Mouse (Mus musculus) myocyte (in vitro differentiated cells): ENCODE data around the gene Gmeb2. TPM values are rescaled to one million over a fixed set of nuclear protein-coding genes. Genes with fewer than 3 reads are reported as not detected.
"Not testable (repeated sequence)": the region's sequence is repeated elsewhere in the genome, so short reads cannot be mapped to it uniquely, and the experiment has no call there.

Experiments used
- H3K27me3 ChIP-seq: one replicate; pipeline ENCODE4 v1.6.1; 2011; ENCODE audit not compliant: control insufficient read depth, insufficient read depth, insufficient read length
- H3K36me3 ChIP-seq: one replicate; pipeline ENCODE4 v1.6.1; 2011; ENCODE audit not compliant: control insufficient read depth, insufficient read depth
- H3K4me2 ChIP-seq: one replicate; pipeline ENCODE4 v1.6.1; 2011; ENCODE audit warnings: low read depth, control low read depth
- H3K4me3 ChIP-seq: one replicate; pipeline ENCODE4 v1.5.1; 2011; ENCODE audit warnings: mild to moderate bottlenecking, control low read depth, moderate library complexity
- H3K79me2 ChIP-seq: one replicate; pipeline ENCODE4 v1.6.1; 2011; ENCODE audit not compliant: control insufficient read depth, insufficient read depth
- H3ac ChIP-seq: one replicate; pipeline ENCODE4 v1.6.1; 2011; ENCODE audit not compliant: control insufficient read depth, insufficient read length
- CEBPB ChIP-seq: IDR thresholded peaks from 2 replicates; pipeline ENCODE4 v1.6.1; 2011; ENCODE audit warnings: mild to moderate bottlenecking, moderate library complexity; ENCODE audit not compliant: poor library complexity, insufficient read depth, severe bottlenecking
- E2F4 ChIP-seq: IDR thresholded peaks from one replicate; pipeline ENCODE4 v1.6.1; 2011; ENCODE audit warnings: mild to moderate bottlenecking, control low read depth, moderate library complexity; ENCODE audit not compliant: insufficient read depth
- MAX ChIP-seq: IDR thresholded peaks from one replicate; pipeline ENCODE4 v1.6.1; 2011; ENCODE audit warnings: low read depth, mild to moderate bottlenecking, control low read depth
- MYOD1 ChIP-seq, 3 experiments: IDR thresholded peaks; one replicate each; pipeline ENCODE4 v1.6.1; 2011; ENCODE audit warnings: control low read depth in 2 of 3, low read depth in 2 of 3, mild to moderate bottlenecking in 2 of 3, moderate library complexity in 1 of 3; ENCODE audit not compliant: insufficient read length in 2 of 3, control insufficient read depth in 1 of 3
- MYOG ChIP-seq, 3 experiments: IDR thresholded peaks; one replicate each; pipeline ENCODE4 v1.6.1; 2011; ENCODE audit warnings: control low read depth in 2 of 3, low read depth in 2 of 3, mild to moderate bottlenecking in 2 of 3; ENCODE audit not compliant: insufficient read length in 2 of 3, control insufficient read depth in 1 of 3, insufficient read depth in 1 of 3
- POLR2A ChIP-seq: IDR thresholded peaks from one replicate; pipeline ENCODE4 v1.6.1; 2011; ENCODE audit warnings: low read depth, mild to moderate bottlenecking, control low read depth, moderate library complexity; ENCODE audit not compliant: insufficient read length
- POLR2AphosphoS2 ChIP-seq: IDR thresholded peaks from one replicate; pipeline ENCODE4 v1.6.1; 2011; ENCODE audit warnings: low read depth, control low read depth; ENCODE audit not compliant: insufficient read length
- REST ChIP-seq: IDR thresholded peaks from one replicate; pipeline ENCODE4 v1.6.1; 2011; ENCODE audit warnings: mild to moderate bottlenecking, control low read depth, moderate library complexity; ENCODE audit not compliant: insufficient read depth, insufficient read length
- SRF ChIP-seq: IDR thresholded peaks from one replicate; pipeline ENCODE4 v1.6.1; 2011; ENCODE audit warnings: low read depth; ENCODE audit not compliant: control insufficient read depth, insufficient read length
- TCF12 ChIP-seq: IDR thresholded peaks from one replicate; pipeline ENCODE4 v1.6.1; 2011; ENCODE audit warnings: mild to moderate bottlenecking, control low read depth; ENCODE audit not compliant: poor library complexity, insufficient read depth, severe bottlenecking
- TCF3 ChIP-seq: IDR thresholded peaks from one replicate; pipeline ENCODE4 v1.6.1; 2011; ENCODE audit warnings: low read depth, control low read depth; ENCODE audit not compliant: insufficient read length
- USF1 ChIP-seq: IDR thresholded peaks from one replicate; pipeline ENCODE4 v1.6.1; 2011; ENCODE audit warnings: low read depth, mild to moderate bottlenecking, control low read depth, moderate library complexity
- polyA plus RNA-seq: library from polyadenylated mRNA; unstranded; fragments of >200 nt; fragmentation: generic; extraction: Trizol; gene quantifications from one replicate; pipeline ENCODE4 v1.2.1, GENCODE M21; 2012; ENCODE audit warnings: missing spikeins

Gmeb2 gene
- polyA plus RNA-seq, result 11.0 TPM

- Histone ChIP-seq H3K79me2 (peaks cover 46% of the 10 kb centered on the region), H3K4me3 (peak within 1 kb of the TSS; percentile 43), H3ac (peak within 1 kb of the TSS; percentile 44), H3K4me2 (peak within 1 kb of the TSS; percentile 90)
- not testable (repeated sequence) for H3K36me3 ChIP-seq, H3K27me3 ChIP-seq
- TF ChIP-seq POLR2AphosphoS2 (peak; percentile 74), POLR2A (peak; percentile 84), SRF (peak; percentile 80)
These were observed at the start of gene Gmeb2 for GRCm38 (mm10) chr2:181287958-181288350. Gene Gmeb2 (minus strand): TSS chr2:181288035.

- H3K27me3 ChIP-seq, result no peaks in the 10 kb centered on the region
- no peaks in the 10 kb centered on the region for H3K79me2 ChIP-seq
- no peak overlapping the region for H3K4me2 ChIP-seq
- H3ac ChIP-seq, result no peak overlapping the region
- peaks cover 44% of the 10 kb centered on the region for H3K36me3 ChIP-seq
- H3K4me3 ChIP-seq, result no peak overlapping the region
- TF ChIP-seq POLR2AphosphoS2 (no peak), MYOG (IDR thresholded peaks at IDR 0.05; ENCODE audit: control insufficient read depth in 1 of 3, insufficient read depth in 1 of 3, insufficient read length in 2 of 3, low read depth in 2 of 3) (no peak), TCF12 (no peak), CEBPB (no peak)
These were observed 46.2 kb upstream of the Gmeb2 start for GRCm38 (mm10) chr2:181334023-181334422.

GRCm38 (mm10) chr2:181332542-181332941 lies 44.7 kb upstream of the Gmeb2 start:
- H3K79me2 ChIP-seq, result no peaks in the 10 kb centered on the region
- no peak overlapping the region for H3K4me3 ChIP-seq
- no peak overlapping the region for H3ac ChIP-seq
- H3K4me2 ChIP-seq, result no peak overlapping the region
- no peaks in the 10 kb centered on the region for H3K27me3 ChIP-seq
- H3K36me3 ChIP-seq, result peaks cover 38% of the 10 kb centered on the region
- no peak for TF ChIP-seq E2F4

- Histone ChIP-seq H3K27me3 (no peaks in the 10 kb centered on the region), H3ac (no peak overlapping the region), H3K79me2 (no peaks in the 10 kb centered on the region), H3K4me3 (no peak overlapping the region), H3K36me3 (peaks cover 20% of the 10 kb centered on the region), H3K4me2 (no peak overlapping the region)
- no peak for TF ChIP-seq USF1
- TF ChIP-seq SRF, result no peak
- TF ChIP-seq CEBPB, result peak; percentile 25; the same call in 1 of the 2 replicates
- TF ChIP-seq TCF3, result no peak
- no peak for TF ChIP-seq MYOD1 (IDR thresholded peaks at IDR 0.05; ENCODE audit: control insufficient read depth in 1 of 3, insufficient read length in 2 of 3, low read depth in 2 of 3)
These were observed 38.3 kb upstream of the Gmeb2 start for GRCm38 (mm10) chr2:181326098-181326497.

- H3K36me3 ChIP-seq, result no peaks in the 10 kb centered on the region
- TF ChIP-seq REST, result no peak
- no peak for TF ChIP-seq MAX
- no peak for TF ChIP-seq POLR2A
- no peak for TF ChIP-seq SRF
- TF ChIP-seq CEBPB, result no peak
- TF ChIP-seq TCF3, result no peak
- no peak for TF ChIP-seq TCF12
- TF ChIP-seq E2F4, result no peak
- no peak for TF ChIP-seq USF1
- TF ChIP-seq MYOG (IDR thresholded peaks at IDR 0.05; ENCODE audit: control insufficient read depth in 1 of 3, insufficient read depth in 1 of 3, insufficient read length in 2 of 3, low read depth in 2 of 3), result no peak
- no peak for TF ChIP-seq MYOD1 (IDR thresholded peaks at IDR 0.05; ENCODE audit: control insufficient read depth in 1 of 3, insufficient read length in 2 of 3, low read depth in 2 of 3)
- no peak for TF ChIP-seq POLR2AphosphoS2
- no peak overlapping the region for H3ac ChIP-seq
- H3K79me2 ChIP-seq, result peaks cover 13% of the 10 kb centered on the region
- H3K4me2 ChIP-seq, result no peak overlapping the region
- H3K27me3 ChIP-seq, result no peaks in the 10 kb centered on the region
- H3K4me3 ChIP-seq, result no peak overlapping the region
These were observed 34.3 kb upstream of the Gmeb2 start for GRCm38 (mm10) chr2:181322136-181322535.

GRCm38 (mm10) chr2:181320103-181320499 lies 32.3 kb upstream of the Gmeb2 start:
- TF ChIP-seq TCF3 (no peak), USF1 (no peak), MYOD1 (IDR thresholded peaks at IDR 0.05; ENCODE audit: control insufficient read depth in 1 of 3, insufficient read length in 2 of 3, low read depth in 2 of 3) (no peak), CEBPB (no peak), MYOG (IDR thresholded peaks at IDR 0.05; ENCODE audit: control insufficient read depth in 1 of 3, insufficient read depth in 1 of 3, insufficient read length in 2 of 3, low read depth in 2 of 3) (no peak), MAX (no peak), POLR2A (no peak), TCF12 (no peak), E2F4 (no peak), SRF (no peak), REST (no peak), POLR2AphosphoS2 (no peak)
- H3ac ChIP-seq, result peak overlapping the region; percentile 52
- peak overlapping the region; percentile 93 for H3K4me2 ChIP-seq
- peak overlapping the region; percentile 65 for H3K4me3 ChIP-seq
- peaks cover 13% of the 10 kb centered on the region for H3K79me2 ChIP-seq
- H3K27me3 ChIP-seq, result no peaks in the 10 kb centered on the region
- H3K36me3 ChIP-seq, result no peaks in the 10 kb centered on the region
